ENCODE assay signal across 8 mouse cellular contexts in genomic region chr11:66122017-66122416, GRCm38 (mm10). TPM values are rescaled to one million over a fixed set of nuclear protein-coding genes. Genes with fewer than 3 reads are reported as not detected.
DNase-seq lines count a peak whose midpoint lies in the region; ATAC-seq and TF ChIP-seq lines count a peak whose summit lies in the region.

No protein-coding gene starts in this region.

- ATAC-seq in kidney, embryonic 16.5 days (ENCODE audit: low FRiP score, low TSS enrichment), result no peak
- peak; percentile 53; the same call in 1 of the 2 replicates for ATAC-seq in neural tube, embryonic 13.5 days (ENCODE audit: low read depth)
- ATAC-seq in megakaryocyte, adult 5-6 weeks (ENCODE audit: poor library complexity, severe bottlenecking), result no peak

- H3K4me1 ChIP-seq in kidney, embryonic 16.5 days (ENCODE audit: insufficient read depth, low read length), result no peaks in the 10 kb centered on the region
- H3K4me1 ChIP-seq in cerebellum, adult 2 months (ENCODE audit: control insufficient read depth, insufficient read depth, low read length), result no peaks in the 10 kb centered on the region
- H3K4me1 ChIP-seq in neural tube, embryonic 13.5 days (replicated peaks), result no peaks in the 10 kb centered on the region

- no peak overlapping the region for H3K4me3 ChIP-seq in kidney, embryonic 16.5 days (ENCODE audit: low read length)
- H3K4me3 ChIP-seq in cerebellum, adult 2 months (replicated peaks; ENCODE audit: insufficient read depth, low read depth, low read length), result no peak overlapping the region
- no peak overlapping the region for H3K4me3 ChIP-seq in left cerebral cortex, adult 2 months
- H3K4me3 ChIP-seq in neural tube, embryonic 13.5 days, result no peak overlapping the region

- no peaks in the 10 kb centered on the region for H3K9me3 ChIP-seq in kidney, embryonic 16.5 days (ENCODE audit: low read length)
- no peaks in the 10 kb centered on the region for H3K9me3 ChIP-seq in neural tube, embryonic 13.5 days

- H3K4me2 ChIP-seq in kidney, embryonic 16.5 days (replicated peaks; ENCODE audit: low read depth, low read length), result no peak overlapping the region
- no peak overlapping the region for H3K4me2 ChIP-seq in neural tube, embryonic 13.5 days

- DNase-seq in kidney, adult 9 months, result peak; percentile 43
- peak; percentile 76 for DNase-seq in NIH3T3 (ENCODE audit: low read depth)
- peak; percentile 23 to 54 for DNase-seq in cerebellum, adult 2 months
- peak; percentile 43 to 55 for DNase-seq in frontal cortex, postnatal 25 days (ENCODE audit: low spot score in 2 of 2)
- DNase-seq in left cerebral cortex, adult 2 months (ENCODE audit: extremely low spot score in 1 of 2, low spot score in 2 of 2), result peak; percentile 61 to 76

- no peak for TF ChIP-seq POLR2A in cerebellum, adult 2 months (IDR thresholded peaks at IDR 0.05; ENCODE audit: borderline replicate concordance, insufficient read depth, low read length)

- no peaks in the 10 kb centered on the region for H3K36me3 ChIP-seq in kidney, embryonic 16.5 days (ENCODE audit: insufficient read depth, low read length)
- no peaks in the 10 kb centered on the region for H3K36me3 ChIP-seq in neural tube, embryonic 13.5 days

- no peak overlapping the region for H3K9ac ChIP-seq in kidney, embryonic 16.5 days (replicated peaks; ENCODE audit: low read length)
- H3K9ac ChIP-seq in neural tube, embryonic 13.5 days, result no peak overlapping the region

- peak; percentile 74 for TF ChIP-seq CTCF in cerebellum, adult 2 months (IDR thresholded peaks at IDR 0.05; ENCODE audit: borderline replicate concordance, insufficient read depth, low read depth, low read length)
- TF ChIP-seq CTCF in left cerebral cortex, adult 2 months (IDR thresholded peaks at IDR 0.05), result peak; percentile 88

- H3K27ac ChIP-seq in kidney, embryonic 16.5 days (ENCODE audit: low read length), result no peak overlapping the region
- no peak overlapping the region for H3K27ac ChIP-seq in cerebellum, adult 2 months (ENCODE audit: insufficient read depth, low read length)
- no peak overlapping the region for H3K27ac ChIP-seq in left cerebral cortex, adult 2 months
- H3K27ac ChIP-seq in neural tube, embryonic 13.5 days (replicated peaks), result no peak overlapping the region

- intact Hi-C loops in left cerebral cortex, adult 2 months (cut with DNase I), result loop anchor here (2.0 to 5.0 kb wide), 5 partner anchors 135 to 751 kb away; partner anchors contain the start of gene Shisa6

- no peaks in the 10 kb centered on the region for H3K27me3 ChIP-seq in kidney, embryonic 16.5 days (ENCODE audit: insufficient read depth, low read length)
- no peaks in the 10 kb centered on the region for H3K27me3 ChIP-seq in cerebellum, adult 2 months (ENCODE audit: control insufficient read depth, insufficient read depth, low read length)
- H3K27me3 ChIP-seq in neural tube, embryonic 13.5 days, result no peaks in the 10 kb centered on the region

- WGBS in kidney, embryonic 16.5 days, result 22% methylated on average over 3 of the region's 3 CpGs
- WGBS in cerebellum, adult 2 months, result 12% methylated on average over 3 of the region's 3 CpGs
- 28% methylated on average over 3 of the region's 3 CpGs for WGBS in neural tube, embryonic 13.5 days

RNA-seq across cellular contexts. Expression of gene Dnah9, which starts 46.3 kb away (rescaled TPM):
- polyA plus RNA-seq in kidney, embryonic 16.5 days (2015; fragmentation: Nextera tagmentation; extraction: Ambion mirVana), result 0.05 and 0.09 TPM in 2 replicates
- 0.74 and 1.0 TPM in 2 replicates for polyA plus RNA-seq in cerebellum, adult 2 months (2012; rRNA removed)
- 1 to 10 TPM; 2.4 to 4.9 TPM for total RNA-seq in left cerebral cortex, adult 2 months (2021)
- 1.2 and 1.9 TPM in 2 replicates for polyA plus RNA-seq in neural tube, embryonic 13.5 days (2015; fragmentation: Nextera tagmentation; extraction: Ambion mirVana)
- not detected in 2 replicates for total RNA-seq in megakaryocyte, adult 5-6 weeks (2015)
- total RNA-seq in megakaryocyte, adult 5-6 weeks (2017), result not detected in 2 replicates
